Mouse (Mus musculus) 3T3-L1 (cell line): ENCODE measurements around the gene Hdac4.
A peak's percentile ranks its signal among the peaks of the same experiment; 100 is the strongest.

Source experiments
- DNase-seq: peaks from one replicate; pipeline ENCODE4 v3.0.0-alpha.2; 2015; ENCODE audit warnings: low read depth, low spot score

The Hdac4 gene

DNA sequence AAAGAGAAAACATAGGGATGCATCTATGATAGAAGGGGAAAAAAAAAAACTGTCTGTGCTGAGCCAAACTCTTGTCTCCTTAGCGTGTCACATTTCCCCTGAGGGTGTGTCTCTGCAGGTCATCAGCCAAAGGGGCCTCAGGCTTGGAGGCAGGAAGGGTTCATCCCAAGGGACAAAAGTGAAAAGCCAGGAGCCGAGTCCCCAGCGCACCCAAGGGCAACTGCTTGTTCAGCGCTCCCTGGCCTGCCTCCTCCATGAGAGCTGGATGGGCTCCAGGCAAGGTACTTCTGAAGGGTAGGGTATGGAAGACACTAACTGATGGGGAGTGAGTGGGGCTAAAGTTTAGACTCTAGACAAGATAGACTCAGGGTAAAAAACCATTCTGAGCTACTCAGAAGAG lies 273.8 kb downstream of the Hdac4 start:
- DNase-seq = no peak

DNA sequence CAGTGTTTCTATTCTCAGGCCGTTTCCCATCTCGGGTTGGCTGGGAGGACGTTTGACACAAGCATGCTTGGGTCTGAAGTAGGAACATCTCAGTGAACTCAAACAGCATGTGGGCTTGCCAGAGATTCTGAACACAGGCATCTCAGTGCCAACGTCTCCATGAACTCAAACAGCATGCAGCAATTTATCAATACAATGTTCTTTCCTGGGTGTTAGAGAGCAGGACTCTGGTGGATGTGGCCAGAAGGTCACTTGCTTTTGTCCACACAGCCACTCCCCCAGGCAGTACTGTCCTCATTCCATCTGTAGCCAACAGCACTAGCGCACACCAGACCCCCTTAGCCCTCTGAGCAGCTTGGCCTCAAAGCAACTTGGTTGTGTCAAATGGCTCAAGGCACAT lies 274.2 kb downstream of the Hdac4 start:
- DNase-seq = no peak

DNA sequence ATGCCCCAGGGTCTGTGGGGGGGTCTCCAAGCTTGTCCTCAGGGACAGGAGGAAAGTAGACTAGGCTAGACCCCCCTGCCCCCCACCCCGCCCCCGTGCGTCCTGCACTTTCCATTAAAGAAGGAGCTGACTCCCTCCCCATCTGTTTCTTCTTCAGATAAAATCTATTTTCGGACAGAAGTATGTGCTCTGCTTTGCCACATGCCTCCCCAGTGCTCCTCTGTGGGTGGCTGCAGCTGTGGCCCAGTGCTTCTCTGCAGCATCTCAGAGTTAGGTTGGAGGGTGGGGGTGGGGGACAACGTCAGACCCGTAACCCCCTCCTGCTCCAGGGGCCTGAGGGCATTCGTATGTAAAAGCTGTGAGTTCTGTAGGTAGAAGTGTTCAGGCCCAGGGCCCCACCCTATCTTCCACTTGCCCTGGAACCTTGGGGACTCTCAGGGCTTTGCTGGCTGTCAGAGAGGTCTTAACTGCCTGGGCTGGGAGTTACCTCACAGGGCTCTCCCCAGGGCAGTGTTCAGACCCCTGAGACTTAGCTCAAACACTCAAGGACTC lies 275.4 kb downstream of the Hdac4 start:
- no peak for DNase-seq

DNA sequence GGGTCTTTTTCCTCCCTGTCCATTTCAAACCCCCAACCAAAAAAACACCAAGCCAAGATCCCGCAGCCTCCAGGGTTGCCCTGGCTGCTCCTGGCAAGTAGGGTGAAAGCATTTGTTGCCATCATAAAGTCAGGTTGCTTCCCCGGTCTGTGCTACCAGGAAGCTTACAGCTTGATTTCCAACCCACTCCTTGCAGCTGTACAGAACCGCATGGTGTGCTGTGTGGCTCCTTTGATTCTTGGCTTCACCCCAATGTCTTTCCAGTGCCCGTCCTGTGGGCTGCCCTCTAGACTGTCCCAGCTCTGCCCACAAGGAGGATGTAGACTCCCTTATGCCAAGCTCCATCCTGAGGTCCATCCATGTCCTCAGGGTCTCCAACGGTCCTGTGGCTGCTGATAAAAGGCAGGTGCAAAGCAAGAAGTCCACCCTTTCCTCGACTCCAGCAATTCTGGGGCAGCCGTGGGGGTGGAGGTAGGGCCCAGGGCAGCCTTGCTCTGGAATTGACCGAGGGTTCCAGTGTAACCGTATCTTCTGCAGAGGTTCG lies 277.2 kb downstream of the Hdac4 start:
- no peak for DNase-seq

DNA sequence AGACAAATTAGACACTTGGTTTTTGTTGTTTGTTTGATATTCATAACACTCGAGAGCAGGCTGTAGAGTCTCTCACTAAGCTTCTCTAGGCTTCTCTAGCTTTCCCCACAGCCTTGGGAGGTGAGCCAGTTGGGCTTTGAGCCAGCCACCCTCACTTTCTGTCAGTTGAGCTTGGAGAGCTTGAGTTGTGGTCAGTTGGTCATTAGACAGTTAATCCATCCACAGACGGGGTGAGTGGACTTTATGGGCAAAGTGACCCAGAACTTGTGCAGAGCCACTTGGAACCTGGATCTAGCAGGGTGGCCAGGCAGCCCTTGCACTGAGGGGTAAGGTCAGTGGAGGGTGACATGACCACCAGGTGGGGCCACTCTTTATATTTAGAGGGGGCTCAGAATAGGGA lies 277.9 kb downstream of the Hdac4 start:
- peak; percentile 72 for DNase-seq

DNA sequence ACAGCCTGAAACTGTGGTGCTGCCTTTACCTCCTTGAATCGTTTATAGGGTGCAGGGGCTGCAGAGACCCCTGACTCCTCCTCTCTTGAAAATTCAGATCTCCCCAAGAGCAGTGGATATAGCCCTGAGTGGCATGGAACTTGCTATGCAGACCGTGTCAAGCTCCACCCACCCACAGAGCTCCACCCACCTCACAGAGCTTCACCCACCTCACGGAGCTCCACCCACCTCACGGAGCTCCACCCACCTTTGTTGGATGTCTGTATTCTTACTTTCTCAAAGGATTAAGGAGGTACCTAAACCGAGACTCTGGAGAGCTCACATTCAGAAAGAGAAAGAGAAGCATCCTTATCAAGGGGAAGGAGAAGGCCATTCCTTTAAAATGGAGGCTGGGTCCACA lies 279.5 kb downstream of the Hdac4 start:
- no peak for DNase-seq

DNA sequence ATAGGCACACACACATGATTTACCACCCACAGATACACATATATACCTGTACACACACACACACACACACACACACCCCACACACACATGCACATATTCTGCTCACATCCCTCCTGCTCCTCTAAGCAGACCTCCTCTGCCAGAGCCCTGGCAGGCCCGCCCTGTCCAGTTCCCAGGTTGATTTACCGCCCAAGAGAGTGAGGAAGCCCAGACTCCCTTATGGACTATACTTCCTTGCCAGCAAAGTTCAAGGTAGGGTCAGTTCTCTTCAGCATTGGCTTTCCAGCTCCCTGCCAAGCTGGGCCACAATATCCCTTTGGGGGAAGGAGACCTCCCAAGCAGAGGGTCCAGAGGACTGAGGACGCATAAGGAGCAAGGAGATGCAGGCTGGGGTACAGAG lies 280.9 kb downstream of the Hdac4 start:
- DNase-seq = peak; percentile 36

DNA sequence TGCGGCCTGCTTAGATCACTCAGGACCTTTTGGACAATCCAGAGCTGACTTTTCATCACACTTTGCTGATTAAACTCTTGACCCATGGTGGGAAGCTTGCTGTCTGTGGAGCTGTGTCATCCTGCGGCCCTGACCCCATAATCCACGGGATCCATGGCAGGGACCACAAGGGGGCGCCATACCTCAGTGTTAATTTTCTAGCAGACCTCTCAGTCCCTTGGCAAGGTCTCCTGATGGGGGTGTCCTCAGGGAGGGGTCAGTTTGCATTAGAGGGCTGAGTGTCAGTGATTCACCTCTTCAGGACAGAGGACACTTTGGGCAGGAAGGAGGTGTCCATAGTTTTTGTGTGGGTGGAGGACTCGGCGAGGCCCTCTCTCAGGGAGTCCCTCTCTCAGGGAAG lies 281.6 kb downstream of the Hdac4 start:
- DNase-seq = peak; percentile 69

DNA sequence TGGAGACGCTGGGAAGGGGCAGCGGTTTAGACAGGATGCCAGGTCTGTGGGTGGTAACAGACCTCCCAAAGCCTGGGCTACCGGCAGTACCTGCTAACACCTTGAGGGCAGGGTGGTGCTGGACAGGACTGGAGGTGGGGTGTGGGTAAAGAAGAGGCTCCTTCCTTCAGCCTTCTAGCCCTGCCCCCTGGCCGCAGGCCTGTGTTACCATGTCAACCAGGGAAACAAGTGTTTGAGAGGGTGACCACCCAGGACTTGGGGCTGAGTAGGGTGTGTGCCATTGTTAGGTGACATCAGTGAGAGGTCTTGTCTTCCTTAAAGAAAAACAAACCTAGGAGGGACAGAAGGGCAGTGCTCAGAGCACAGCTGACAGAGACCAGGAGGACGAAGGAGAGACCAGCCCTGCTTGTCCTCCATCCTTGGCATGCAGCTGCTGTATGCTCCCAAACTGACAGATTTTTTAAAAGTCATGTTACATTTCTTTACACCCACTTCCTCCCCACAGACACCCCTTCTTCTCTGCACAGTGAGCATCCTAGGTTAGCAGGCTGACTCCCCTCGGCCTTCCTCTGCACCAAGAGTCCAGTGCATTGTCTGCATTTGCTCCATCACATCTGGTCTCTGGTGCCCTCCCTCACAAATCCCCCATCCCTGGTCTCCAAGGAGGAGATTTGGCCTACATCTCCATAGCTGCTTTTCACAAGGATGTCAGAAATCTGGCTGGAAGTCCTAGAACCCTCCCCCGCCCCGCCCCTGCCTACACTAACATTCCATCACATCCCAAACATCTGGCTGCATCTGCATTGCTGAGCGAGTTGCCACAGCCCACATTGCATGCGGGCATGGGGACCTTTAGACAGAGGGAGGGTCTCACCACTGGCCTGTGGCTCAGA lies 283.0 kb downstream of the Hdac4 start:
- peak; percentile 71 for DNase-seq

DNA sequence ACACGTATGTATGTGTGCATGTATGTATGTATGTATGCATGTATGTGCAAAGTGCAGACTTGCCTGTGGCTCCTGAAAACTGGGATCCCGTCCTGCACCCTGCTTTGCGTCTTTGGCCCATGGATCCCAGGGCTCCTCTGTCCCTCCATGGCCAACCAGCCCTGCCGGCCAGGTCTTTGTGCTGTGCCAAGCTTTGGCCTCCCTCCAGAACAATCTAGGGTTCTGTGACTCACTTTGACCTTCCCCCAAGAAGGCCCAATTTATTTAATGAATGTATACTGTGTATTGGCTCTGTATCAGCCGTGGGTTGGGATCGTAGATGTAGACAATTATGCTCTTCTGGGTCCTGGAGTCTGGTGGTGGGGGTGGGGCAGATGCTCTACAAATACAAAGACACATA lies 290.2 kb downstream of the Hdac4 start:
- peak; percentile 29 for DNase-seq

DNA sequence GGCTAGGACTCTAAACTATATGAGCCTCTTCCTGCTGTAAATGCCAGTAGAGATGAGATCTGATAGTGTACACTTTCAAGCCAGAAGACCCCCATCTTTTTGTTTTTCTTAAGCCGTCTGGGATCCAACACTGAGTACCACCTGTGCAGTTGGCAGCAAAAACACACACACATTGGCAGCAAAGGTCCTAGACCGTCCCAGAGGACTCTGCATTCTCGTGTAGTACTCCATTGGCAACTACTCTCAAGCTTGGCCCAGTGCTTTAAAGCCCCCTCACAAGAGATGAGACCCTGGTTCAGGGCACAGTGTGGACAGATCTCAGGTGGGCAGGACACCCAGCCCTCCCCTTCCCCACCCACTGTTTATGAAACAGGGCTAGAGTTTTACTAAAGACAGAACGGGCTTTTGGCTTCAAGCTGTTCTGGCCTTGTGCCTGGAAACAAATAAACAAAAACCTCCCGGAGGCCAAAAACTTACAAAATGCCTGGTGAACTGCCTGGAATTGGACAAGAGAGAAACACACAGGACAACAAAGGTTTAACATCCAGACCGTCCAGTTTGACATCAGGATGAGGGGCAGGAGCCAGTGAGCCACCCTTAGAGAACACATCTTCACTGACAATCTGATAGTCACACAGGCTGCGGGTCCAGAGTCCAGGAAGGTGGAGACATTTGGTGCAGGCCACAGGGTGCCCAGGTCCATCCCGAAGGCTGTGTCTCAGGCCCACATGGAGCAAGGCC lies 292.1 kb downstream of the Hdac4 start:
- DNase-seq = peak; percentile 59

DNA sequence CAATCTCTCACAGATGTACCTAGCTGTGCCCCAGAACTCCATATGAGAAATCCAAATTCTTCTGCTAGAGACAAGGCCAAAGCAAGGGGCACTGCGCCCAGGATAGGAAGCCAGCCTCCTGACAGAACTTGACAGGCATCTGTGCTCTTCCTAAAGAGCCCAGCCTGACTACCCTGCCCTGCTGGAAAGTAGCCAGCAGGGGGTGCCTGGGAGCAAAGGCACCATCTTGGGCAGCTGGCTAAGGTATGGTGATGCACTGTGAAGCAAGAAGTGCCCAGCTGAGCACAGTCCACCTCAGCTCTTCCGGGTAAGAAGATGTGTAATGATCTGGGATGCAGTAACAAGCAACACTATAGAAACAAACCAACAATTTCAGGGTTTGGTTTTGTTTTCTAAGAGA lies 298.4 kb downstream of the Hdac4 start:
- DNase-seq = no peak

DNA sequence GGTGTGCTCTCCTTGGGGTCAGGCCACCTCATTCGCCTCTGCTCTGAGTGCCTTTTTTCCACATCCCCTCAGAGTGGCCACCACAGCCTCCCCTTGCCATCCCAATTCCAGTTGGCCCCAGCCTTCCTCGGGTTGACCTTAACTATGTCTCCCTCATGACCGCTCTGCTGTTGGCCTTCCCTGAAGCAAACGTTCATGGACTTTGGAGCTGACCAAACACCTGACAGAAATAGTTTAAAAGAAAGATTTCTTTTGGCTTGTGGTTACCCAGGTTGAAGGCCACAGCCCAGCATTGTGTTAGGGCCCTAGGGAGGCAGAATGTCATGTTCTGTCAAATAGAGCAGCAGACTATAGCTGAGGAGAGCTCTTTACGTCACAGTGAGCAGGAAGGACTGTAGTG lies 301.2 kb downstream of the Hdac4 start:
- DNase-seq = no peak

DNA sequence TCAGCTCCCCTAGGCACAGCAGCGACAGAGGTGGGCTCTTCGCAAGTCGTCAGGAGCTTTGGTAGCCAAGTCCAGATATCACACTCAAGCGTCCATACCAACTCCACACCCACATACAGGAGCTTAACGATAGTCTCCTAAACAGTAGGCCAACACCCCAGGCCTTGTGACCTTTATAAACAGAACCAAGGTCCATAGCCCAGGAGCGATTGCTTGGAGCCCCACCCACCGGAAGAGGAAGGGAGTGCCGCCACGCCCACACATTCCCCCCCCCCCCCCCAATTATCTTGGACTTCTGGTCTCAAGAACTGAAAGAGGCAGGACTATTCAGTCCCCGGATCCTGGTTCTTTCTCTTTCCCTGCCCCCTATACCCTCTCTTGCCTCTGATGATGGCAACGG lies 301.9 kb downstream of the Hdac4 start:
- no peak for DNase-seq

DNA sequence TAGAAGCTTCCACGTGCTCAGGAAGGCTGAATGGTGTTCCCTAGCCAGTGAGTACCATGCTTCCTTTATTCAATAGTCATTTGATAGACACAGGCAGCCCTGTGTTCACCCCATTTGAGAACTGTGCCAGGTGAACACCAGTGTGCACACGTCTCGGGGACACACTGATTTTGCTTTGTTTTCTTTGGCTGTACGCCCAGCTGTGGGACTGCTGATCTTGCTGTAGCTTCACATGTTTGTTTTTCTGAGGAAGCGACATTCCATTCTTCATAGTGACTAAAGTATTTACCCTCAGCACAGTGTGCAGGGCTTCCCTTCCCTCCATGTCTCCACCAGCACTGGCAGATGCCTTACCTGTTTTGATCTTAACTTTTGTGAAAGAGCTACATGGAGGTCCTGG lies 312.4 kb downstream of the Hdac4 start:
- DNase-seq = peak; percentile 79

DNA sequence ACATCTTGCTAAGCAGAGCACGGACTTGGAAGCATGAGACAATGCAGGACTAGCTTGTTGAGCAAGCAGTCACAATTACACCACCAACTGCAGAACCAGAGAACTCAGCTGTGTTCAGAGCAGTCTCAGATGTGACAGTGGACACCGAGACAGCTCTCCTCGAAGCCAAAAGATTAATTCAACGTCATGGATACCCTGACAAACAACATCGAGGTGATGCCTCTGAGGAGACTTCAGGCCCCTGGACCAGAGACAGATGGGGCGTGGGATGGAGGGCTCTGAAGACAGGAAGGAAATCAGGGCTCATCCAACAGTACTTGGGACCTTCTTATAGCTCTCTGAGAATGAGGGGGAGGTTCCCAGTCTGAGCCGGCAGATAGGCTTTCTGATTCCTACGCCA lies 314.6 kb downstream of the Hdac4 start:
- no peak for DNase-seq

DNA sequence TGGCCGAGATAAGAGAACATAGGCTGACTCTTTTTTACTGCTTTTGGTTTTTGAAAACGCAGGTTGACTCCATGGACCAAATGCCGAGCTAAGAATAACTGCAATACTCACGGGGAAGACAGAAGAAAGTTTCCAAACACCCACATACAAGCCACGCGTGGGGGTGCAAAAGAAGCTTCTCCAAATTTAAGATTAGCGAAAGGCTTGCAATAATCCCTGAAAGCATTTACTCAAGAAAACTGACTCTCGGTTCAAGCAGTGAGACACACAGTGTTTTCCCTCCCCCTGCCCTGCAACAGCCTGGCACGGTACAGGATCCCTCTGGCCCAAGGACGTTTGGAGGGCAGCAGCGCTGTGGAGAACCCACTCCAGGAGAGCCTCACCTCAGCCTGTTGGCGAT lies 315.3 kb downstream of the Hdac4 start:
- DNase-seq = no peak
